Mouse (Mus musculus) forebrain, embryonic 11.5 days (tissue): ENCODE measurements at regions not wholly inside any gene's neighbourhood (a gene's known extent, or its start where the extent isn't known, plus 50 kb on each side); places are given as distances from the start of the nearest gene placed in this dataset.

ENCODE experiments used
- ATAC-seq: fragments of 200-750 bp; cut with Nextera tagmentation; replicated peaks from 2 replicates; pipeline ENCODE4 v1.8.0; 2017; ENCODE audit warnings: moderate TSS enrichment; ENCODE audit not compliant: low FRiP score
- DNase-seq: peaks from one replicate; pipeline ENCODE4 v3.0.0-alpha.2; 2017; ENCODE audit warnings: low spot score
- H3K27ac ChIP-seq: fragments of 300-500 bp; sonication (generic); 2 replicates; pipeline ENCODE4 v1.5.1; 2014; ENCODE audit warnings: low read depth, low read length
- H3K27me3 ChIP-seq: fragments of 300-500 bp; sonication (generic); 2 replicates; pipeline ENCODE4 v1.6.1; 2014; ENCODE audit warnings: mild to moderate bottlenecking, low read length, mixed read lengths; ENCODE audit not compliant: control insufficient read depth, insufficient read depth
- H3K36me3 ChIP-seq: fragments of 300-500 bp; sonication (generic); 2 replicates; pipeline ENCODE4 v1.6.1; 2014; ENCODE audit warnings: mild to moderate bottlenecking, low read length, moderate library complexity, mixed read lengths; ENCODE audit not compliant: control insufficient read depth, insufficient read depth
- H3K4me1 ChIP-seq: fragments of 300-500 bp; sonication (generic); replicated peaks from 2 replicates; pipeline ENCODE4 v1.6.1; 2014; ENCODE audit warnings: low read length, mixed read lengths; ENCODE audit not compliant: control insufficient read depth, insufficient read depth
- H3K4me2 ChIP-seq: fragments of 300-500 bp; sonication (generic); 2 replicates; pipeline ENCODE4 v1.6.1; 2014; ENCODE audit warnings: low read depth, mild to moderate bottlenecking, low read length, moderate library complexity, mixed read lengths; ENCODE audit not compliant: severe bottlenecking
- H3K4me3 ChIP-seq: fragments of 300-500 bp; sonication (generic); 2 replicates; pipeline ENCODE4 v1.5.1; 2014; ENCODE audit warnings: low read depth, low read length
- H3K9ac ChIP-seq: fragments of 300-500 bp; sonication (generic); 2 replicates; pipeline ENCODE4 v1.6.1; 2014; ENCODE audit warnings: low read length
- H3K9me3 ChIP-seq: fragments of 300-500 bp; sonication (generic); 2 replicates; pipeline ENCODE4 v1.6.1; 2016; ENCODE audit warnings: low read length, mixed read lengths; ENCODE audit not compliant: control insufficient read depth
- WGBS: fragments of 180-500 bp; shearing (Covaris S2); extraction: QIAGEN DNeasy Blood & Tissue Kit; methylation state at CpG from one replicate; pipeline ENCODE4 v1.1.7; 2014; 5-methylcytosine and 5-hydroxymethylcytosine counted together

DNA sequence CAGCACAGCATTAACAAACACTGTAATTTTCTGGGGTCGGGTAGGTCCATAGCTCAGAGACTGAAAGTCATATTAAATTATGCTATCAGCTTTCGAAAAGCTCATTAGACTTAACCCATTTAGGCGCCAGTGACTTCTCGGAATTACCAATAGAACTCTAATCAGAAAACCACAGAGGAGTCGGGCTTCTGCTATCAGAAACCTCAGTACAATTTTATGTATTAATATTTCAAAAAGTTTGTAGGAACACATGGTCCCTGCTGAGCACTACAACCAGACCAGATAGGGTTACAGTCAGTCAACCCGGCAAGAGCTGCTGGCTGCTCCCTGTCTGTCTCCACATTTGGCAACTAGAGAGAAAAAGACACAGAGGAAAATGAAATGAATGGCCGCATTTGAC is 647.3 kb upstream of the Pabpc4l start:
- WGBS = 84% methylated on average over 7 of the region's 7 CpGs
- ATAC-seq = no peak

DNA sequence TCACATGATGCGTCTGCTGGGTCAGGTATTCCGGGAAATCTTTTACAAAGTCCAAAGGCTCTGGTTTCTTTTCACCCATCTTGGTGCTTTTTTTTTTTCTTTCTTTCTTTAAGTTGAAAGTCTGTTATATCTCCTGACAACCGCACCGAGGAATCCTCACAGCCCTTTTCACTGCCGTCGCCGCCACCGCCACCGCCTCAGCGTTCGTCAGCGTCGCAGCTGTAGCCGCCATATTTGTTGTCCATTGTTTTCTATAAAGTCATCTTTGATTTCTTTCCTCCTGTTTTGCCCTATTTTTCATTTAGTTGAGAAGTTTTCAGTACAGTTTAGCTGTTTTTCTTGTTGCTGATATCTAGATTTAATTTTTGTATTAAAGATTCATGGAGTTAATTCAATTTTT is 603.5 kb upstream of the Pabpc4l start:
- no peaks in the 10 kb centered on the region for H3K9me3 ChIP-seq
- H3K27ac ChIP-seq = no peak overlapping the region
- 91% methylated on average over 14 of the region's 14 CpGs for WGBS
- H3K36me3 ChIP-seq = no peaks in the 10 kb centered on the region
- no peak for DNase-seq
- H3K4me1 ChIP-seq = no peaks in the 10 kb centered on the region
- no peak overlapping the region for H3K9ac ChIP-seq
- no peak overlapping the region for H3K4me2 ChIP-seq
- no peaks in the 10 kb centered on the region for H3K27me3 ChIP-seq
- no peak for ATAC-seq
- H3K4me3 ChIP-seq = no peak overlapping the region

More for the DNA sequence above, 647.3 kb upstream of the Pabpc4l start:
- H3K9ac ChIP-seq = no peak overlapping the region
- H3K27ac ChIP-seq = no peak overlapping the region
- no peak overlapping the region for H3K4me3 ChIP-seq
- H3K36me3 ChIP-seq = no peaks in the 10 kb centered on the region
- no peak overlapping the region for H3K4me2 ChIP-seq
- H3K4me1 ChIP-seq = no peaks in the 10 kb centered on the region
- H3K27me3 ChIP-seq = no peaks in the 10 kb centered on the region
- H3K9me3 ChIP-seq = no peaks in the 10 kb centered on the region
- no peak for DNase-seq

DNA sequence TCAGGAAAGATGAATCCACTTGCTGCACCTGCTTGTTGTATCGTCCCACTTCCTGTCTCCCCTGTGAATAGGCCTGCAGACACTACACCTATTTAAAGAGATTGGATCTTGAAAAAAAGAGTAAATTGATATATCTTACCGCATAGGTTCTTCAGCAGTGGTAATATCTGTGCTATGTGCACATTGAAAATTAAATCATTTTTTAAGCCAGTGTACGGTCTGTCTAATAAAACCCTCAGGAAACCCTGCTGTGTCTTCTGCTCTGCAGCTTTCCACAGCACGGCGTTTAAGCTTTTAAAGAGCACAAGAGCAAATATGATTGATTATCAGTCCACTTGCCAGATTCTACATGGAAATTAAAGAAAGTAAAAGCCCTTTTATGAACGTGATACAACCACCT is 577.7 kb upstream of the Pabpc4l start:
- WGBS = 93% methylated on average over 6 of the region's 6 CpGs
- DNase-seq = no peak

DNA sequence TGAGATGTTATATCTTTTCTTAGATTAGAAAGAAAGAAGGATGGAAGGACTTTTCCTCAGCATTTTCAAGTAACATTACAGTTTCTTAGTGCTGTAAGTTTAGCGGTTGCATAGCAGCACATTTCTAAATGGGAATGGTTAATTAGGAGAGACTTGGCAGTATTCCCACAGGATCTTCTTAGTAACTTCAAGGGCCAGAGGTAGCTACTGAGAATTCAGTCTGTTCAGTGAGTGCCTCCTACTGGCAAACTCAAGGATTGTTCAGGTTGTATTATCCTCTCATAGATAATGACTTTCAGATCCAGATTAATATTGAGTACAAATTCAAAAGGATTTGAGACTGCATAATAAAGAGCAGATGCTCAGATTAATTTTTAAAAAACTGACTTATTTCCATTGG is 571.3 kb upstream of the Pabpc4l start:
- DNase-seq = no peak

More for the DNA sequence above, 577.7 kb upstream of the Pabpc4l start:
- no peak overlapping the region for H3K4me3 ChIP-seq
- no peak overlapping the region for H3K4me2 ChIP-seq
- no peak for ATAC-seq
- no peaks in the 10 kb centered on the region for H3K4me1 ChIP-seq
- H3K27ac ChIP-seq = no peak overlapping the region
- no peaks in the 10 kb centered on the region for H3K27me3 ChIP-seq
- no peaks in the 10 kb centered on the region for H3K9me3 ChIP-seq
- no peaks in the 10 kb centered on the region for H3K36me3 ChIP-seq
- H3K9ac ChIP-seq = no peak overlapping the region

DNA sequence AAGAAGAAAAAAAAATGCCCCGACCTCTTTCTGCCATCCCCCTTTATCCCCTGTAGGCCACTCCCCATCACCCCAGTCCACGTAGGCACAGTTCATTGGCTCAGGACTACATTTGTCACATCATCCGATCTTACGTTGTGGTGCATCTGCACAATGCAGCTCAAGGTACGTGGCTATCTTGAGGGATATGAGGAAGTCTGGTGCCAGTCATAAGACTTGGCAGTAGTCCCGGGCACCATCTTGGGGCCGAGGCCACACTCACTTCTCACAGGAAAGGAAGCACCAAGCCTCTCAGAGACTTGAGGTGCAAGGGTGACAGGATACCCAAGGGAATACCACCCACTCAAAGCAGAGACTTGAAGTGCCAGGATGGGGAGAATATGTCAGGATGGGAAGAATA is 570.5 kb upstream of the Pabpc4l start:
- no peaks in the 10 kb centered on the region for H3K4me1 ChIP-seq
- no peaks in the 10 kb centered on the region for H3K27me3 ChIP-seq
- DNase-seq (no peak), ATAC-seq (no peak)
- H3K27ac ChIP-seq = no peak overlapping the region
- no peak overlapping the region for H3K4me3 ChIP-seq
- 95% methylated on average over 7 of the region's 7 CpGs for WGBS
- no peak overlapping the region for H3K4me2 ChIP-seq
- no peak overlapping the region for H3K9ac ChIP-seq
- H3K9me3 ChIP-seq = no peaks in the 10 kb centered on the region
- H3K36me3 ChIP-seq = no peaks in the 10 kb centered on the region

More for the DNA sequence above, 571.3 kb upstream of the Pabpc4l start:
- WGBS = 53% methylated on average over 1 of the region's 1 CpGs
- Histone ChIP-seq H3K4me1 (no peaks in the 10 kb centered on the region), H3K4me3 (no peak overlapping the region), H3K27me3 (no peaks in the 10 kb centered on the region), H3K27ac (no peak overlapping the region), H3K36me3 (no peaks in the 10 kb centered on the region), H3K9me3 (no peaks in the 10 kb centered on the region), H3K4me2 (no peak overlapping the region), H3K9ac (no peak overlapping the region)
- 0 out of 2 replicates have a peak, but pooled peaks have one; percentile 18 for ATAC-seq

DNA sequence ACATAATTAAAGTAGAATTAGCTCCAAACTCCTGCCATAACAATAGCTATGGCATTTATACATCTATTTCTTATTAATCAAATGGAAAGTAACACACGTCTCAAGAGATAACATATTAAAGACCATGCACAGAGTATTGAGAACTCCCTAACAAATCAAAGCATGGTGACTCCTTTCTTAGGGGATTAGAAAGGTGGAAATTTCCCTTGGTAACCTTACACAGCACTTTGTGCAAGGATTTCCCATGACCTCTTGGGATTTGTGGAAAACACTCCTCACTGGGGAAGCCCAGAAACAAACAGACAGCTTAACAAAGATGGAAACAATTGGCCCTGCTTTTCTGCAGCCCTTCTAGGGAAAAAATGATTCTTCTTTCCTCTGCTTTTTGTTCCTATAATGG is 562.4 kb upstream of the Pabpc4l start:
- H3K9ac ChIP-seq = no peak overlapping the region
- H3K36me3 ChIP-seq = no peaks in the 10 kb centered on the region
- DNase-seq (no peak), ATAC-seq (no peak)
- H3K4me3 ChIP-seq = no peak overlapping the region
- no peak overlapping the region for H3K27ac ChIP-seq
- H3K4me2 ChIP-seq = no peak overlapping the region
- H3K4me1 ChIP-seq = no peaks in the 10 kb centered on the region
- H3K27me3 ChIP-seq = no peaks in the 10 kb centered on the region
- 43% methylated on average over 1 of the region's 1 CpGs for WGBS
- no peaks in the 10 kb centered on the region for H3K9me3 ChIP-seq

DNA sequence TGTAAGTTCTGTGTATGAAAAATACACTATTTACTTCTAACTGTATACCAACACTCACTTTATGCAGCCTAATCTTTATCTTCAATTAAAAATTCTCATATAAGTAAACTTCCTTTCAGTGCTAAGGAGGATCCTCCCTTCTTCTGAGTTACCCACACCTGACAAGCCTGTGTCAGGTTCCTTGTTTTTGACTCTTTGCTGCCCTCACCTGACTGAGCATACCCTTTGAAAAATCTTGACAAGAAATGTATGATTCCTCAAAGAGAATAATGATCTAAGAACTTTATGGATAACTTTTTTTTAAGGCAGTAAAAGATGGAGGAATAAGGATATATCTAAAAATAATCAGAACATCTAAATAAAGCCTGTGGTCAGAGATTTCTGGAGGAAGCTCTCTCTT is 550.9 kb upstream of the Pabpc4l start:
- DNase-seq = no peak

DNA sequence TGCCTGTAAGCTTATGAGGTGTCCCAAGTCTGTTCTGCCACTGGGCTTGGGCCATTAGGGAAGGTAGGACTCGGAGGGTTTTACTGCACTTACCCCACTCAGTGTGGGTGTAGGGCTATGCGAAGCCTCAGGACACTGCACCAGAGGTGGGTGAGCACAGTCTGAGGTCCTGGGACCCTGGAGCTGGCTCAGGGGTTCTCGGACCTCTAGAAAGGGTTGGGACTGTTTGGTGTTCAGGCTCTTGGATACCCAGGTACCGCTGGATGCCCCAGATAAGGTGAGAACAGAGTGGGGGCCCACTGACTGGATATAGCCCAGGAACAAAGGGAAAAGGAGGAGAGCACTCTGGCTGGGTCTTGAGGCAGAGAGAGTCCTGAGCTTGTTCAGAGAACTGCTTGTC is 522.7 kb upstream of the Pabpc4l start:
- 88% methylated on average over 4 of the region's 4 CpGs for WGBS
- Histone ChIP-seq H3K36me3 (no peaks in the 10 kb centered on the region), H3K9ac (no peak overlapping the region), H3K4me1 (no peaks in the 10 kb centered on the region), H3K4me2 (no peak overlapping the region), H3K27ac (no peak overlapping the region), H3K9me3 (no peaks in the 10 kb centered on the region), H3K27me3 (no peaks in the 10 kb centered on the region), H3K4me3 (no peak overlapping the region)
- no peak for ATAC-seq
- no peak for DNase-seq

More for the DNA sequence above, 550.9 kb upstream of the Pabpc4l start:
- Histone ChIP-seq H3K27ac (no peak overlapping the region), H3K9me3 (no peaks in the 10 kb centered on the region), H3K4me2 (no peak overlapping the region), H3K9ac (no peak overlapping the region), H3K4me1 (no peaks in the 10 kb centered on the region), H3K27me3 (no peaks in the 10 kb centered on the region), H3K4me3 (no peak overlapping the region), H3K36me3 (no peaks in the 10 kb centered on the region)
- no peak for ATAC-seq

DNA sequence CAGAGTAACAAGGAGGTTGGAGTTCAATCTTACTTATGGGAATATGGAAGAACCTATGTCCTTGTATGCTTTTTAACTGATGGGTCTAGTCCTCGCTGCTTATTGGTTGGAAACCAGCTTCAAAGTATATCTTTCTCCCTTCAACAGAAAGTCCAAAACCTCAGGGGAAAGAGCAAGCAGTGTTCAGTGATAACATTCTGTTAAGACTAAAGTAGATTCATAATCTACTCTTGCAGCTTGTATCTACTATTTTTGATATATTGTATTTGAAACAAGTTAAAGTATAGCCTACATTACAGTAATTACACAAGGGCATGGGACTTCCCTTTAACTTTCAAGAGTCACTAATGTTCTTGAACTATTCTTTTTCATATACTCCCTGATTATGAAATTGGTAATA is 522.0 kb upstream of the Pabpc4l start:
- H3K9me3 ChIP-seq = no peaks in the 10 kb centered on the region
- H3K4me1 ChIP-seq = no peaks in the 10 kb centered on the region
- H3K9ac ChIP-seq = no peak overlapping the region
- H3K36me3 ChIP-seq = no peaks in the 10 kb centered on the region
- no peak for DNase-seq
- H3K4me2 ChIP-seq = no peak overlapping the region
- H3K27me3 ChIP-seq = no peaks in the 10 kb centered on the region
- no peak for ATAC-seq
- WGBS = 88% methylated on average over 1 of the region's 1 CpGs
- no peak overlapping the region for H3K27ac ChIP-seq
- no peak overlapping the region for H3K4me3 ChIP-seq
